Mouse (Mus musculus) liver, postnatal 0 days (tissue): ENCODE measurements around the gene Dchs1.

Source experiments
- CTCF ChIP-seq: sonication (generic); IDR thresholded peaks from 2 replicates; pipeline ENCODE4 v1.5.1; 2016; ENCODE audit warnings: antibody characterized with exemption, low read depth
- EP300 ChIP-seq: IDR thresholded peaks from 2 replicates; pipeline ENCODE4 v1.6.1; 2016; ENCODE audit warnings: antibody characterized with exemption, low read depth, mild to moderate bottlenecking

DNA sequence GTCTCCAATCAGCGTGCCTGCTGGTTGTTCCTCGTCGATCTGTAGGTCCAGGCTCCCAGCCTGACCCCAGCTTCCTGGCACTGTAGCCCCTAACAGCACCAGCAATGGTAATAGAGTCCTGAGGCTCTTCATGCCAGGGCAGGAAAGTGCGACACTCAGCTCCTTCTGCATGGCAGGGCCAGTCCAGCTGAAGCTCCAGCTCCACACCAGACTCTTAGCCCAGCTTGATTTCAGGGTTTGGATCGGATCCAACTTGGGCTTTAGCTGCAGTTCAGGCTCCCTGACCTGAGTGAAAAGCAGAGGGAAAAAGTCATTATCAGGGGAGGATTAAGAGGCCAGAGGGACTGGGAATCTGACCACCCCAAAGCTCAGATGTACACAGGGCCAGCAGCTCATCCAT, 14.4 kb downstream of the Dchs1 start:
- TF ChIP-seq CTCF (no peak), EP300 (no peak)
